ENCODE assay signal across 8 mouse cellular contexts in genomic region chr14:75833546-75834250, GRCm38 (mm10). TPM values are rescaled to one million over a fixed set of nuclear protein-coding genes. Genes with fewer than 3 reads are reported as not detected.
DNase-seq lines count a peak whose midpoint lies in the region; ATAC-seq and TF ChIP-seq lines count a peak whose summit lies in the region.

No protein-coding gene starts in this region.

- no peak for TF ChIP-seq POLR2A in myocyte (IDR thresholded peaks at IDR 0.05; ENCODE audit: insufficient read length, low read depth)

- H3K27me3 ChIP-seq in forebrain, embryonic 10.5 days (ENCODE audit: poor library complexity, severe bottlenecking): peaks cover 7% of the 10 kb centered on the region
- peaks cover 7% of the 10 kb centered on the region for H3K27me3 ChIP-seq in liver, embryonic 12.5 days (replicated peaks)
- H3K27me3 ChIP-seq in myocyte (ENCODE audit: control insufficient read depth, insufficient read depth, insufficient read length): no peaks in the 10 kb centered on the region

- intact Hi-C loops in gastrocnemius, adult 2 months (cut with DNase I): no loop called here
- intact Hi-C loops in gastrocnemius, postnatal 14 days (cut with DNase I; ENCODE audit: low total_unique reads): no loop called here

- WGBS in forebrain, embryonic 10.5 days: 10% methylated on average over 12 of the region's 12 CpGs
- 6% methylated on average over 12 of the region's 12 CpGs for WGBS in liver, embryonic 12.5 days (ENCODE audit: insufficient replicate concordance)

- no peaks in the 10 kb centered on the region for H3K9me3 ChIP-seq in forebrain, embryonic 10.5 days
- no peaks in the 10 kb centered on the region for H3K9me3 ChIP-seq in liver, embryonic 12.5 days (replicated peaks)

- peak; percentile 30 for DNase-seq in gastrocnemius, adult 2 months
- no peak for DNase-seq in gastrocnemius, postnatal 14 days
- peak; percentile 42 for DNase-seq in forebrain, embryonic 10.5 days (ENCODE audit: extremely low spot score, low spot score)
- peak; percentile 41 for DNase-seq in induced T-regulatory cell, adult 2 months (ENCODE audit: low read depth)
- no peak for DNase-seq in T-cell, adult 2 months (ENCODE audit: low spot score)
- no peak for DNase-seq in right cerebral cortex, postnatal 4 days

- peak overlapping the region; percentile 99 for H3K27ac ChIP-seq in gastrocnemius, adult 2 months
- peak overlapping the region; percentile 96 for H3K27ac ChIP-seq in forebrain, embryonic 10.5 days
- H3K27ac ChIP-seq in liver, embryonic 12.5 days: peak overlapping the region; percentile 95

- peak overlapping the region; percentile 34 for H3ac ChIP-seq in myocyte (ENCODE audit: control insufficient read depth, insufficient read length)

- ATAC-seq in liver, embryonic 12.5 days: peak; percentile 32

- H3K4me3 ChIP-seq in gastrocnemius, adult 2 months: peak overlapping the region; percentile 74
- peak overlapping the region; percentile 63 for H3K4me3 ChIP-seq in forebrain, embryonic 10.5 days
- H3K4me3 ChIP-seq in liver, embryonic 12.5 days: peak overlapping the region; percentile 69
- peak overlapping the region; percentile 34 for H3K4me3 ChIP-seq in myocyte

- no peaks in the 10 kb centered on the region for H3K36me3 ChIP-seq in forebrain, embryonic 10.5 days (replicated peaks)
- H3K36me3 ChIP-seq in liver, embryonic 12.5 days: no peaks in the 10 kb centered on the region
- H3K36me3 ChIP-seq in myocyte (ENCODE audit: control insufficient read depth, insufficient read depth): no peaks in the 10 kb centered on the region

- H3K79me2 ChIP-seq in myocyte (ENCODE audit: control insufficient read depth, insufficient read depth): no peaks in the 10 kb centered on the region

- TF ChIP-seq CTCF in gastrocnemius, adult 2 months (IDR thresholded peaks at IDR 0.05): no peak

- peak overlapping the region; percentile 97 for H3K4me2 ChIP-seq in liver, embryonic 12.5 days
- H3K4me2 ChIP-seq in myocyte (ENCODE audit: low read depth): peak overlapping the region; percentile 93

- peak overlapping the region; percentile 89 for H3K9ac ChIP-seq in liver, embryonic 12.5 days

- H3K4me1 ChIP-seq in forebrain, embryonic 10.5 days: peaks cover 45% of the 10 kb centered on the region
- peaks cover 75% of the 10 kb centered on the region for H3K4me1 ChIP-seq in liver, embryonic 12.5 days

TF ChIP-seq in myocyte, 11 proteins besides CTCF, POLR2A, EP300 and RAD21:
- TF ChIP-seq REST (IDR thresholded peaks at IDR 0.05; ENCODE audit: insufficient read depth, insufficient read length) (no peak), MYOD1 (IDR thresholded peaks at IDR 0.05; ENCODE audit: control insufficient read depth in 1 of 3, insufficient read length in 2 of 3, low read depth in 2 of 3) (no peak), MAX (IDR thresholded peaks at IDR 0.05; ENCODE audit: low read depth) (no peak), POLR2AphosphoS2 (IDR thresholded peaks at IDR 0.05; ENCODE audit: insufficient read length, low read depth) (no peak), E2F4 (IDR thresholded peaks at IDR 0.05; ENCODE audit: insufficient read depth) (no peak)

RNA-seq across cellular contexts. Expression of gene Tpt1, which starts 11.2 kb away (rescaled TPM):
- 1,000 to 10,000 TPM; 3,630 to 4,350 TPM for total RNA-seq in gastrocnemius, adult 2 months (2021)
- 1,000 to 10,000 TPM; 3,074 to 3,192 TPM for total RNA-seq in gastrocnemius, postnatal 14 days (2021)
- 885 and 915 TPM in 2 replicates for polyA plus RNA-seq in forebrain, embryonic 10.5 days (2016; fragmentation: Nextera tagmentation; extraction: Ambion mirVana)
- polyA plus RNA-seq in liver, embryonic 12.5 days (2016; fragmentation: Nextera tagmentation; extraction: Ambion mirVana): 673 and 675 TPM in 2 replicates
- 6,214 TPM for polyA plus RNA-seq in myocyte (2012; fragmentation: generic; extraction: Trizol)

RNA-seq across cellular contexts. Expression of gene Slc25a30, which starts 46.9 kb away (rescaled TPM):
- total RNA-seq in gastrocnemius, adult 2 months (2021): 10 to 100 TPM in 1 of 2 experiments, 1 to 10 TPM in 1; 6.6 to 10.5 TPM
- total RNA-seq in gastrocnemius, postnatal 14 days (2021): 1 to 10 TPM; 7.8 to 9.6 TPM
- polyA plus RNA-seq in forebrain, embryonic 10.5 days (2016; fragmentation: Nextera tagmentation; extraction: Ambion mirVana): 6.9 and 7.9 TPM in 2 replicates
- polyA plus RNA-seq in liver, embryonic 12.5 days (2016; fragmentation: Nextera tagmentation; extraction: Ambion mirVana): 3.0 and 3.3 TPM in 2 replicates
- 13.0 TPM for polyA plus RNA-seq in myocyte (2012; fragmentation: generic; extraction: Trizol)

Comparison
In these comparisons a context has a peak if more than half of its experiments do, and no peak if none do; other contexts are left out.
1. DNase-seq: peak in gastrocnemius, adult 2 months (single experiment), forebrain, embryonic 10.5 days (single experiment) and induced T-regulatory cell, adult 2 months (single experiment); none in gastrocnemius, postnatal 14 days (single experiment), T-cell, adult 2 months (single experiment) and right cerebral cortex, postnatal 4 days (single experiment).
2. Peak in every context shown above with its lines, with median percentiles within 50 percentile points of each other: H3K27ac ChIP-seq and H3K4me3 ChIP-seq.